Mouse (Mus musculus) ES-E14 (cell line): ENCODE results near the gene Actrt2.

Source experiments
- CHD2 ChIP-seq: IDR thresholded peaks from 2 replicates; pipeline ENCODE4 v1.6.1; 2014; ENCODE audit warnings: mild to moderate bottlenecking, low read depth, low read length, inconsistent platforms
- HCFC1 ChIP-seq: IDR thresholded peaks from 2 replicates; pipeline ENCODE4 v1.6.1; 2012; ENCODE audit warnings: low read length, inconsistent platforms, borderline replicate concordance; ENCODE audit not compliant: insufficient read depth
- MAFK ChIP-seq: IDR thresholded peaks from 2 replicates; pipeline ENCODE4 v1.6.1; 2014; ENCODE audit warnings: mild to moderate bottlenecking, low read depth, low read length, inconsistent platforms; ENCODE audit not compliant: insufficient read depth
- ZC3H11A ChIP-seq: IDR thresholded peaks from 2 replicates; pipeline ENCODE4 v1.6.1; 2012; ENCODE audit warnings: low read depth, mild to moderate bottlenecking, inconsistent platforms, low read length, borderline replicate concordance
- ZNF384 ChIP-seq: IDR thresholded peaks from 2 replicates; pipeline ENCODE4 v1.6.1; 2012; ENCODE audit warnings: low read depth, low read length, inconsistent platforms

GRCm38 (mm10) chr4:154639591-154640442 lies 27.9 kb downstream of the Actrt2 start:
- TF ChIP-seq ZC3H11A = no peak
- TF ChIP-seq HCFC1 = no peak
- TF ChIP-seq ZNF384 = no peak
- no peak for TF ChIP-seq MAFK
- no peak for TF ChIP-seq CHD2
